Mouse (Mus musculus): ENCODE measurements at regions not wholly inside any gene's neighbourhood (a gene's known extent, or its start where the extent isn't known, plus 50 kb on each side); places are given as distances from the start of the nearest gene placed in this dataset.
"Not testable (repeated sequence)": the region's sequence is repeated elsewhere in the genome, so short reads cannot be mapped to it uniquely, and the experiment has no call there.

DNA sequence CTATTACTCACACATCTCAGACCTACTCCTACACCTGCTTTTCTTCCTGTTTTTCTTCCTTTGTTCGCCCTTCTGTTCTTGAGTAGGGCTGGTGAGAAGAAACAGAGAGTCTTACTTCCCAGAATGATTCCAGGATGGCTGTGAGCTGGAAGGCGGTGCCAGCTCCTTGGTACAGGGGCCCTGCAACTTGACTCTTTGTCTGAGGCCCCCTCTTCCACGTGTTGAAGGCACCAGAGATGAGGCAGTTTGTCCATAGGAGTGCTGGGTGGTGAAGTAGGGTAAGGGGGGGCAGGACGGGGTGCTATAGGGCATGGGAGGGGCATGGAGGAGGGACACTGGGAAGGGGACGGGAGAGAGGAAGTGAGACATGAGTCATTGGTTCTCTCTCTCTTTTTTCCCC lies 60.8 kb downstream of the Dmrta2 start:
- intact Hi-C loops (cut with DNase I) = no loop called here
- no peak for DNase-seq (ENCODE audit: extremely low spot score in 1 of 2, low spot score in 2 of 2)

DNA sequence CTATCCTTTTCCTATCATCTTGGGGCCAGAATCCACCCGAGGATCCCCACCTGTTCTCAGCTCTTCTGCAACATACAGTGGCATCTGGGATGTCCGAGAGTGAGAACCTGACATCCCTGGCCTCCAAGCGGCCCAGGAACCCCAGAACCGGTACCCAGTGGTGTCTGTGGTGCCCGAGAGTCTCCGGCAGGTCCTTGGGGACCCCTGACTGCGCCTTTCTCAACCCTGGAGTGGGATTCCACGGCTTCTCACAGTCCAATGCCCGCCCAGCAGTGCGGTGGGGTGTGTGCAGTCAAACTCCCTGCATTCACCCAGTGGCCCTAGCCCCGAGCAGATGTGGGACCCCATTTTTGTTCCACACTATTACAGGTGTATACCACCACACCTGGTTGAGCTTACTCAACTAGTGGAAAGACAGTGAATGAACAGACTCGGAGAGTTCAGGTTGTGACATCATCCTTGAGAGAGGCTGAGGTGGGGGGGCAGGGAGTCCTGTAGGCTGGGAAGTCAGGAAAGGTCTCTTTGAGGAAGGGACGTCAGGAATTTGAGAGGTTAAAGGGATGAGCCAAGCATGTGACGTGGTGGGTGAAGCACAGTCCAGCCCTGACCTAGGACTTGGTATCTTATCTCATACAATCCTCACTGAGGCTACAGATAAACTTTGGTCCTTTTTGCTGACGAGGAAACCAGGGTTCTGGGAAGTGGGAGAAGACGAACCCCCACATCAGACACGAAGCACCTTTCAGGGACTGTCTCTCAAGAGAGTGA lies 67.2 kb downstream of the Dmrta2 start:
- intact Hi-C loops (cut with DNase I) = loop anchor here (10.0 kb wide), 1 partner anchor 1260 kb away; no protein-coding TSS in a partner anchor
- no peak for DNase-seq (ENCODE audit: extremely low spot score in 1 of 2, low spot score in 2 of 2)

DNA sequence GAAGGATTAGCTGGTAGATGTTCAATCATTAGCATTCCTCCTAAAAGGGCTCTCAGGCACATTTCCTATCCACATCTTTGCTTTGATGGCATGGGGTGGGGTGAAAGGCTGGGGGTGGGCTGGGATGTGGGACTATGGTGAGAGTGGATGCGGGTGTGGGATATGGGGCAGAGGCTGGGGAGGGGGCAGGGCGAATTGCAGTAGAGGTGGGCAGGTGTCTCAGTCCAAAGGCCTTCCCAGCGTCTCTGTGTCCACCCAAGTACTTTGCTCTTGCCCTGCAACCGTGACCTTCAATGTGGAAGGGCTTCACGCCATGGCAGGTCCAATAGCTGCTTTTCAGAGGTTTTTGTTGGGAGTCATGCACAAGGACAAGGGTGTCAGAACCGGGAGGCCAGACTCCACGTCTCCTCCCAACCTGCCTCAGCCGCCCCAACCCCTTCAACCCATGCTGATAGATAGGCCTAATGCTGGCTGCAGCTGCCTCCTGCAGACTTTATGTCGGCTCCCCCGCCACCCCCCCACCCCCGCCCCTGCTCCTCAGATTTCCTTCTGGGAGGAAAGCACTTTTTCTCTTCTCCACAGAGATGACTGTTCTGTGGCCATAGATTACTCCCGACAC lies 67.9 kb downstream of the Dmrta2 start:
- no peak for DNase-seq (ENCODE audit: extremely low spot score in 1 of 2, low spot score in 2 of 2)
- intact Hi-C loops (cut with DNase I) = loop anchor here (10.0 kb wide), 1 partner anchor 1259 kb away; no protein-coding TSS in a partner anchor

DNA sequence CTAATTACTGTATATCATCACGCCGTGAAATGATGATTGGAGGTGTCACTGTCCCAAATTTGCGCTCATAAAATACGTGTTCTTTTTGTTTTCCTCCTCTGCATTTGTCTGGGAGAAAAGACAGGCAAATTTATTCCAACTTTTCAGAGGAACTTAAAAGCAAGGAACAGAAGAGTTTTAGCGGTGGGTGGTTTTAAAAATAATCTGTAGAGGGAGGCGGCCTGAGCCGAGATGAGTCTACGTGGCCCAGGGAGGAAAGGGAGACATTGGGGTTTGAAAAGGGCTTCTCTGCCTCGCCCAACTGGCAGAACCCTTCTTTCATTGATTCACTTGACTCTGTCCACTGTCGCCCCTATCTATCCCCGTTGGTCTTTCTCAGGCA lies 68.4 kb downstream of the Dmrta2 start:
- DNase-seq (ENCODE audit: extremely low spot score in 1 of 2, low spot score in 2 of 2) = no peak
- intact Hi-C loops (cut with DNase I) = loop anchor here (10.0 kb wide), 1 partner anchor 1259 kb away; no protein-coding TSS in a partner anchor

GRCm38 (mm10) chr4:110050393-110051280 lies 72.8 kb downstream of the Dmrta2 start:
- intact Hi-C loops (cut with DNase I) = loop anchor here (10.0 kb wide), 1 partner anchor 234 kb away; no protein-coding TSS in a partner anchor
- DNase-seq (ENCODE audit: extremely low spot score in 1 of 2, low spot score in 2 of 2) = peak; percentile 73 to 91

- intact Hi-C loops (cut with DNase I) = loop anchor here (10.0 kb wide), 1 partner anchor 234 kb away; no protein-coding TSS in a partner anchor
- no peak for DNase-seq (ENCODE audit: extremely low spot score in 1 of 2, low spot score in 2 of 2)
These were observed 73.4 kb downstream of the Dmrta2 start for GRCm38 (mm10) chr4:110051281-110051665.

- no peak for DNase-seq (ENCODE audit: extremely low spot score in 1 of 2, low spot score in 2 of 2)
- intact Hi-C loops (cut with DNase I) = loop anchor here (10.0 kb wide), 1 partner anchor 233 kb away; no protein-coding TSS in a partner anchor
These were observed 74.0 kb downstream of the Dmrta2 start for GRCm38 (mm10) chr4:110051872-110052271.

DNA sequence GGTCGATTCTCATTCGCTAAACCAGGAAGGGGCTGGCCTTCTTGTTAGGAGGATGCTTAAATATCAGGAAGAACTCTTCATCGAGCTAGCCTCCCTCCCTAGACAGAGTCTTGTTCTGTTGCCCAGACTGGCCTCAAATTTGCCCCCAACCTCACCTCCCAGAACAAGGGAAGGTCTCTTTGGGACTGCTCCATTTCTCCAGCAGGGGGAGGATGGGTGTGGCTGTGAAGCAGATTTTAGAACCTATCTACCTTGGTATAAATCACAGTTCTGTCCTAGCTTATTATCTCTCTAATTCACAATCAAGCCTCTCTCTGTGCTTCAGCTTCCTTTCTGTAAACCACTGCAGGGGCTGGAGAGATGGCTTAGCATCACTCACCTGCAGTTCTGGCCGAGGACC lies 75.1 kb downstream of the Dmrta2 start:
- no peak for DNase-seq (ENCODE audit: extremely low spot score in 1 of 2, low spot score in 2 of 2)
- intact Hi-C loops (cut with DNase I) = loop anchor here (10.0 kb wide), 1 partner anchor 232 kb away; no protein-coding TSS in a partner anchor

GRCm38 (mm10) chr4:110073836-110074235 lies 96.0 kb downstream of the Dmrta2 start:
- DNase-seq (ENCODE audit: extremely low spot score in 1 of 2, low spot score in 2 of 2) = no peak
- intact Hi-C loops (cut with DNase I) = no loop called here

- DNase-seq (ENCODE audit: extremely low spot score in 1 of 2, low spot score in 2 of 2) = no peak
- intact Hi-C loops (cut with DNase I) = no loop called here
These were observed 105.5 kb downstream of the Dmrta2 start for GRCm38 (mm10) chr4:110083371-110083770.

DNA sequence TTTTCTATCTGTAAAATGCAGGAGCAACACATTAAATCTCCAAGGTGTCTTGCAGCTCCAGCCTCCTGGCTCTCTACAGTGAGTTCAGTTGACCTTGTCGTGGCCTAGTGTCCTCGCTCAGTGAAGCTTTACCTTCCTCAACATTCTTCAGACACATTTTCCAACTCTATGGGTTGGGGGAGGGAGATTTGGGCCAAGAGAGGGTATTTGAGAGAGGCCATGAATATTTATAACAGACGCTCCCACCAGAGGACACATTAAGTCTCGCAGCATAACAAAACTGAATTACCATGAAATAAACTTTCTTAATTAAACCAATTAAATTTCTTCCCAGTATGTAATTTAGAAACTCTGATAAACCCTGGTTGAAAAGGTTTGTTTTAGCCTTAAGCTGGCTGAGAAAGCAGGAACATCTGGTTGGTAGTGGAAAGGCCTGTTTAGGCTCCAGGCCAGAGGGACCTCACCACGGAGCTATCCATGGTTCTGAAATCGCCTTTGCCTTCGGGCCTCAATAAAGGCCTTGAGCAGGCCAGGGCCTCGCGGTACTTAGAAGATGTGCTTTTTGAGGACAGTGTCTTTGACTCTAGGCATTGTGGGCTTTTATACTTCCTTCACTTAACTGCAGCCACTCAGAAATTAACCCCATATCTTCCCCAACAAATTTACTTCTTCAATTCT lies 109.9 kb downstream of the Dmrta2 start:
- peak in 1 of 2 experiments; percentile 33 for DNase-seq (ENCODE audit: extremely low spot score in 1 of 2, low spot score in 2 of 2)
- intact Hi-C loops (cut with DNase I) = no loop called here

GRCm38 (mm10) chr4:110093040-110093820 lies 115.4 kb downstream of the Dmrta2 start:
- intact Hi-C loops (cut with DNase I) = no loop called here
- DNase-seq (ENCODE audit: extremely low spot score in 1 of 2, low spot score in 2 of 2) = no peak

GRCm38 (mm10) chr4:110094541-110094940 lies 116.7 kb downstream of the Dmrta2 start:
- intact Hi-C loops (cut with DNase I) = no loop called here
- no peak for DNase-seq (ENCODE audit: extremely low spot score in 1 of 2, low spot score in 2 of 2)

- no peak for DNase-seq (ENCODE audit: extremely low spot score in 1 of 2, low spot score in 2 of 2)
- intact Hi-C loops (cut with DNase I) = no loop called here
These were observed 118.1 kb downstream of the Dmrta2 start for GRCm38 (mm10) chr4:110095760-110096593.

DNA sequence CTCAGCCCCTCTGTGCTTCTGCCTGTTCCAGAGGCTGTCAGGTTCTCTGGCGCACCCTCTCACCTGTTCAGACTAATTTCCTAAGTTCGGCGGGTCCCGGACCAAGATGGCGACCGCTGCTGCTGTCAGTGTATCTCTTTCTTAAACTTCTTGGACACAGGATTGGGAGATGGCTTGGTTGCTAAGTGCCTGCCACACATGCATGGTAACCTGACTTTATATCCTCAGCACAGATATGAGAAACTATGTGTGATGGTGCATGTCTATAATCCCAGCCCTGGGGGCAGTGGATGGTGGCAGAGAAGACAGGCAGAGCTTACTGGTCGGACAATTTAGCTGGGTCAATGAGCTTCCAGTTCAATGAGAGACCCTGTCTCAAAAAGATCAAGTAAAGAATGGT lies 126.3 kb downstream of the Dmrta2 start:
- intact Hi-C loops (cut with DNase I); DNase-seq (ENCODE audit: extremely low spot score in 1 of 2, low spot score in 2 of 2): not testable (repeated sequence)

GRCm38 (mm10) chr4:110106620-110107243 lies 128.9 kb downstream of the Dmrta2 start:
- DNase-seq (ENCODE audit: extremely low spot score in 1 of 2, low spot score in 2 of 2) = no peak
- intact Hi-C loops (cut with DNase I) = no loop called here

DNA sequence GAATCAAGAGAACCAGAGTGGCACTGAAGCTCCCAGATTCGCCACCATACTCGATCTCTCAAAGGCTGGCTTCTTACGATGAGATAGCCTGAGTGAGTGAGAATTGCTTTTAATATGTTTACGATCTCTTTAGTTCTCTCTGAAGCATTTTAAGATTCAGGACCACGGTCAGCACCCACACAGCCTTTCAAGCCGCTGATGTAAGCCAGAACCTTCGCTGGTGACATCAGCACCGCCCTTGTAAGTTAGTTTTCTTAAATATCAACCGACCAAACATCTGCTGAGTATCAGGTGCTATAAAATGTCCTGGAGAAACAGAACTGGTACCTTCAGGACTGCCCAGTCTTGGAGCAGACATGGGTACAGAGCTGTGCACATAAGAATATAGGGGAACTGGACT lies 141.6 kb downstream of the Dmrta2 start:
- no peak for DNase-seq (ENCODE audit: extremely low spot score in 1 of 2, low spot score in 2 of 2)
- intact Hi-C loops (cut with DNase I) = no loop called here
